Mouse (Mus musculus) heart, embryonic 11.5 days (tissue): ENCODE results near the gene Lrr1. TPM values are rescaled to one million over a fixed set of nuclear protein-coding genes. Genes with fewer than 3 reads are reported as not detected.
A peak's percentile ranks its signal among the peaks of the same experiment; 100 is the strongest.

Experiments
- ATAC-seq: fragments of 200-750 bp; cut with Nextera tagmentation; replicated peaks from 2 replicates; pipeline ENCODE4 v1.8.0; 2017; ENCODE audit warnings: moderate library complexity; ENCODE audit not compliant: insufficient number of reproducible peaks, low FRiP score, low TSS enrichment
- H3K27ac ChIP-seq: fragments of 300-500 bp; sonication (generic); 2 replicates; pipeline ENCODE4 v1.5.1; 2014; ENCODE audit warnings: mild to moderate bottlenecking, low read depth, low read length
- H3K27me3 ChIP-seq: fragments of 300-500 bp; sonication (generic); 2 replicates; pipeline ENCODE4 v1.6.1; 2014; ENCODE audit warnings: mild to moderate bottlenecking, low read length, mixed read lengths; ENCODE audit not compliant: control insufficient read depth, insufficient read depth
- H3K36me3 ChIP-seq: fragments of 300-500 bp; sonication (generic); 2 replicates; pipeline ENCODE4 v1.6.1; 2014; ENCODE audit warnings: mild to moderate bottlenecking, low read length, moderate library complexity, mixed read lengths; ENCODE audit not compliant: control insufficient read depth, insufficient read depth
- H3K4me1 ChIP-seq: fragments of 300-500 bp; sonication (generic); 2 replicates; pipeline ENCODE4 v1.6.1; 2014; ENCODE audit warnings: low read length; ENCODE audit not compliant: control insufficient read depth, insufficient read depth
- H3K4me2 ChIP-seq: fragments of 300-500 bp; sonication (generic); 2 replicates; pipeline ENCODE4 v1.6.1; 2014; ENCODE audit warnings: mild to moderate bottlenecking, moderate library complexity
- H3K4me3 ChIP-seq: fragments of 300-500 bp; sonication (generic); 2 replicates; pipeline ENCODE4 v1.5.1; 2014; ENCODE audit warnings: low read depth, low read length
- H3K9ac ChIP-seq: fragments of 300-500 bp; sonication (generic); 2 replicates; pipeline ENCODE4 v1.6.1; 2014; ENCODE audit warnings: mild to moderate bottlenecking, low read depth, low read length, moderate library complexity
- H3K9me3 ChIP-seq: fragments of 300-500 bp; sonication (generic); replicated peaks from 2 replicates; pipeline ENCODE4 v1.6.1; 2016; ENCODE audit warnings: low read length; ENCODE audit not compliant: control insufficient read depth
- WGBS: fragments of 180-500 bp; shearing (Covaris S2); extraction: QIAGEN DNeasy Blood & Tissue Kit; methylation state at CpG from one replicate; pipeline ENCODE4 v1.1.7; 2014; ENCODE audit not compliant: insufficient replicate concordance; 5-methylcytosine and 5-hydroxymethylcytosine counted together
- polyA plus RNA-seq: library from polyadenylated mRNA; unstranded; fragments of >200 nt; fragmentation: Nextera tagmentation; extraction: Ambion mirVana; gene quantifications from 2 replicates; pipeline ENCODE4 v1.2.1, GENCODE M21; 2014

The Lrr1 gene
- polyA plus RNA-seq, 1 experiment from 2014 or later = 20.8 TPM

GRCm38 (mm10) chr12:69197378-69198163 is 29.0 kb downstream of the Lrr1 start:
- Histone ChIP-seq H3K9me3 (no peaks in the 10 kb centered on the region), H3K27me3 (no peaks in the 10 kb centered on the region), H3K27ac (peak overlapping the region; percentile 81), H3K36me3 (peaks cover 6% of the 10 kb centered on the region; the same call in 1 of the 2 replicates), H3K4me3 (peak overlapping the region; percentile 97), H3K4me2 (peak overlapping the region; percentile 99), H3K9ac (peak overlapping the region; percentile 93), H3K4me1 (peaks cover 14% of the 10 kb centered on the region)
- peak; percentile 73 for ATAC-seq
- WGBS = under 1% methylated on average over 94 of the region's 94 CpGs

- Histone ChIP-seq H3K4me1 (peaks cover 14% of the 10 kb centered on the region), H3K9ac (peak within 1 kb of the TSS; percentile 93), H3K27me3 (no peaks in the 10 kb centered on the region), H3K9me3 (no peaks in the 10 kb centered on the region), H3K27ac (peak within 1 kb of the TSS; percentile 81), H3K36me3 (peaks cover 6% of the 10 kb centered on the region; the same call in 1 of the 2 replicates), H3K4me2 (peak within 1 kb of the TSS; percentile 99), H3K4me3 (peak within 1 kb of the TSS; percentile 97)
- ATAC-seq = peak; percentile 33
- 0% methylated on average over 18 of the region's 18 CpGs for WGBS
Observed at GRCm38 (mm10) chr12:69198164-69198535, 29.5 kb downstream of the Lrr1 start, which contains the start of gene Dnaaf2. Gene Dnaaf2, minus strand, starts transcription at chr12:69198429.

- Histone ChIP-seq H3K4me1 (peaks cover 14% of the 10 kb centered on the region), H3K4me3 (no peak overlapping the region), H3K27ac (no peak overlapping the region), H3K4me2 (peak overlapping the region; percentile 9; the same call in 1 of the 2 replicates), H3K9me3 (no peaks in the 10 kb centered on the region), H3K27me3 (no peaks in the 10 kb centered on the region), H3K36me3 (peaks cover 6% of the 10 kb centered on the region; the same call in 1 of the 2 replicates), H3K9ac (no peak overlapping the region)
- no peak for ATAC-seq
Observed at GRCm38 (mm10) chr12:69198985-69199384, 30.4 kb downstream of the Lrr1 start.

- no peaks in the 10 kb centered on the region for H3K27me3 ChIP-seq
- WGBS = 86% methylated on average over 16 of the region's 16 CpGs
- no peaks in the 10 kb centered on the region for H3K4me1 ChIP-seq
- no peak within 1 kb of the TSS for H3K27ac ChIP-seq
- H3K4me2 ChIP-seq = no peak within 1 kb of the TSS
- peaks cover 9% of the 10 kb centered on the region for H3K36me3 ChIP-seq
- H3K4me3 ChIP-seq = no peak within 1 kb of the TSS
- H3K9ac ChIP-seq = no peak within 1 kb of the TSS
- H3K9me3 ChIP-seq = no peaks in the 10 kb centered on the region
- ATAC-seq = no peak
Observed at GRCm38 (mm10) chr12:69204052-69204833, 35.6 kb downstream of the Lrr1 start, which contains the start of gene Gm49384. Gene Gm49384, minus strand, starts transcription at chr12:69204267.

GRCm38 (mm10) chr12:69207396-69207795 is 38.8 kb downstream of the Lrr1 start:
- Histone ChIP-seq H3K36me3 (peaks cover 3% of the 10 kb centered on the region), H3K4me1 (no peaks in the 10 kb centered on the region), H3K27ac (no peak overlapping the region), H3K9me3 (no peaks in the 10 kb centered on the region), H3K4me3 (no peak overlapping the region), H3K4me2 (no peak overlapping the region), H3K9ac (no peak overlapping the region), H3K27me3 (no peaks in the 10 kb centered on the region)
- no peak for ATAC-seq
- 85% methylated on average over 8 of the region's 8 CpGs for WGBS

- no peaks in the 10 kb centered on the region for H3K27me3 ChIP-seq
- no peak overlapping the region for H3K4me2 ChIP-seq
- H3K9me3 ChIP-seq = no peaks in the 10 kb centered on the region
- WGBS = 95% methylated on average over 7 of the region's 7 CpGs
- H3K36me3 ChIP-seq = peaks cover 3% of the 10 kb centered on the region
- no peaks in the 10 kb centered on the region for H3K4me1 ChIP-seq
- ATAC-seq = no peak
- H3K27ac ChIP-seq = no peak overlapping the region
- H3K4me3 ChIP-seq = no peak overlapping the region
- H3K9ac ChIP-seq = no peak overlapping the region
Observed at GRCm38 (mm10) chr12:69207926-69208325, 39.3 kb downstream of the Lrr1 start.

GRCm38 (mm10) chr12:69208520-69208919 is 39.9 kb downstream of the Lrr1 start:
- Histone ChIP-seq H3K27ac (no peak overlapping the region), H3K27me3 (no peaks in the 10 kb centered on the region), H3K36me3 (peaks cover 5% of the 10 kb centered on the region), H3K9me3 (no peaks in the 10 kb centered on the region), H3K4me2 (no peak overlapping the region), H3K4me3 (no peak overlapping the region), H3K4me1 (no peaks in the 10 kb centered on the region), H3K9ac (no peak overlapping the region)
- no peak for ATAC-seq
- WGBS = 85% methylated on average over 2 of the region's 2 CpGs

- Histone ChIP-seq H3K9me3 (no peaks in the 10 kb centered on the region), H3K27ac (no peak overlapping the region), H3K4me2 (no peak overlapping the region), H3K9ac (no peak overlapping the region), H3K27me3 (no peaks in the 10 kb centered on the region), H3K4me1 (no peaks in the 10 kb centered on the region), H3K4me3 (no peak overlapping the region), H3K36me3 (peaks cover 5% of the 10 kb centered on the region)
- ATAC-seq = 0 out of 2 replicates have a peak, but pooled peaks have one; percentile 59
- WGBS = 89% methylated on average over 18 of the region's 18 CpGs
Observed at GRCm38 (mm10) chr12:69210056-69210979, 41.7 kb downstream of the Lrr1 start.
